8 mouse cellular contexts compared by ENCODE assay signal in the genomic region with DNA sequence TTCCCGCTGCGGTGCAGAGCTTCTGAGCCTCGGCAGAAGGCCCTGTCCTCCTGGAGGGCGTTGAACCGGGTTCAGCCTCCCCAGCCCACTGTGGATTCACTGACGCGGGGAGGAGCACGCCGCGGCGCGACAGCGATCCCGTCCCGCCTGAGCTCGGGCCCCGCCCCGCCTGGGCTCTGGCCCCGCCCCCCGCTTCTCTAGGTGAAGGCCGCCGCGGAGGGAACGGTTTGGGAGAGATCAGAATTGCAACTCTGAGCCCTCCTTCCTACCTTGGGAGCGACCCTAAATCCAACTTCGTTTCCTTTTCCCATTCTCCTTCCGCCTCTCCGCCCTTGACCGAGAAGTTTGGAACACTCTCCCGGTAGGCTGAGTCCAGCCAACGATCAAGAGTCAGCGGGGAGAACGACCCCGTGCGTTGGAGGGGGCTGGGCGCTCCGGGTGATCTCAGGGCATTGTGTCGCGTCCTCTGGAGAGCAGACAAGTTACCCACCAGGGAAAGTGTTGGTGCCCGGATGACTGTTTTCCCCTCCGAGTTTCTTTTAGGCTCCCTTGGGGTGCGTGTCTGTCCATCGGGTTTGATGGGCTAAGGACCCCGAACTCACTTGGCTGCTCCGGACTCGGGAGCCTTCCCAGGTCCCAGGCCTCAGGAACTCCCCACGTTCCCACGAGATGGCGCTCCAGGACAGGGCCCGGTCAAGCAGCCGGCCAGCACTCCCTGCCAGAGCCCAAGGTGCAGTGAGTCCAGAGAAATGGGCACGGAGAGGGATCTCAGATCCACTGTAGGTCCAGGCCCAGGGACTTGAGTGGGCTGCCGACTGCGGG. TPM values are rescaled to one million over a fixed set of nuclear protein-coding genes. Genes with fewer than 3 reads are reported as not detected.
DNase-seq lines count a peak whose midpoint lies in the region; ATAC-seq lines count a peak whose summit lies in the region.

No protein-coding gene starts in this region.

- under 1% methylated on average over 51 of the region's 54 CpGs for WGBS in embryonic facial prominence, embryonic 11.5 days
- WGBS in limb, embryonic 12.5 days = under 1% methylated on average over 54 of the region's 54 CpGs
- WGBS in midbrain, embryonic 12.5 days = under 1% methylated on average over 54 of the region's 54 CpGs

- no peaks in the 10 kb centered on the region for H3K9me3 ChIP-seq in embryonic facial prominence, embryonic 11.5 days (replicated peaks; ENCODE audit: control insufficient read depth, low read length)
- no peaks in the 10 kb centered on the region for H3K9me3 ChIP-seq in limb, embryonic 12.5 days
- no peaks in the 10 kb centered on the region for H3K9me3 ChIP-seq in midbrain, embryonic 12.5 days

- peak overlapping the region; percentile 79 for H3K4me3 ChIP-seq in embryonic facial prominence, embryonic 11.5 days (ENCODE audit: low read depth, low read length)
- H3K4me3 ChIP-seq in limb, embryonic 12.5 days (replicated peaks) = peak overlapping the region; percentile 51
- peak overlapping the region; percentile 45 for H3K4me3 ChIP-seq in midbrain, embryonic 12.5 days

- H3K4me1 ChIP-seq in embryonic facial prominence, embryonic 11.5 days (ENCODE audit: control insufficient read depth, insufficient read depth, low read length) = peaks cover 2% of the 10 kb centered on the region; the same call in 1 of the 2 replicates
- H3K4me1 ChIP-seq in limb, embryonic 12.5 days (replicated peaks) = peaks cover 38% of the 10 kb centered on the region
- H3K4me1 ChIP-seq in midbrain, embryonic 12.5 days = peaks cover 41% of the 10 kb centered on the region

- peak; percentile 31 for ATAC-seq in embryonic facial prominence, embryonic 11.5 days (replicated peaks; ENCODE audit: insufficient number of reproducible peaks, low FRiP score, low TSS enrichment, low read depth)
- ATAC-seq in limb, embryonic 12.5 days (ENCODE audit: insufficient number of reproducible peaks, insufficient read depth, low FRiP score, low TSS enrichment, low read depth) = peak; percentile 35; the same call in 1 of the 2 replicates
- ATAC-seq in midbrain, embryonic 12.5 days (ENCODE audit: low FRiP score, low read depth) = peak; percentile 48
- no peak for ATAC-seq in monocyte, adult 5-6 weeks (replicated peaks; ENCODE audit: insufficient number of reproducible peaks, low FRiP score, low TSS enrichment, poor library complexity, severe bottlenecking)

- peak overlapping the region; percentile 80 for H3K9ac ChIP-seq in embryonic facial prominence, embryonic 11.5 days (replicated peaks; ENCODE audit: low read length)
- H3K9ac ChIP-seq in limb, embryonic 12.5 days (replicated peaks) = peak overlapping the region; percentile 65
- H3K9ac ChIP-seq in midbrain, embryonic 12.5 days (replicated peaks) = peak overlapping the region; percentile 46

- H3K27ac ChIP-seq in embryonic facial prominence, embryonic 11.5 days (replicated peaks; ENCODE audit: low read depth, low read length) = peak overlapping the region; percentile 81
- H3K27ac ChIP-seq in limb, embryonic 12.5 days = peak overlapping the region; percentile 84
- 0 out of 2 replicates have a peak overlapping the region, but pooled peaks have one; percentile 11 for H3K27ac ChIP-seq in midbrain, embryonic 12.5 days (replicated peaks)

- peaks cover 8% of the 10 kb centered on the region for H3K27me3 ChIP-seq in embryonic facial prominence, embryonic 11.5 days (ENCODE audit: control insufficient read depth, insufficient read depth, low read length)
- peaks cover 53% of the 10 kb centered on the region for H3K27me3 ChIP-seq in limb, embryonic 12.5 days
- H3K27me3 ChIP-seq in midbrain, embryonic 12.5 days = peaks cover 89% of the 10 kb centered on the region

- peak overlapping the region; percentile 87 for H3K4me2 ChIP-seq in embryonic facial prominence, embryonic 11.5 days (ENCODE audit: low read depth, low read length)
- peak overlapping the region; percentile 83 for H3K4me2 ChIP-seq in limb, embryonic 12.5 days
- H3K4me2 ChIP-seq in midbrain, embryonic 12.5 days (replicated peaks) = peak overlapping the region; percentile 84

- DNase-seq in adrenal gland, postnatal 25 days = peak; percentile 94
- peak; percentile 91 for DNase-seq in embryonic facial prominence, embryonic 11.5 days (ENCODE audit: low spot score)
- DNase-seq in heart, adult 11 months = peak; percentile 99
- DNase-seq in kidney, adult 18-20 months = peak; percentile 92
- DNase-seq in spleen, adult 12 weeks (ENCODE audit: low spot score) = peak; percentile 48

- H3K36me3 ChIP-seq in embryonic facial prominence, embryonic 11.5 days (replicated peaks; ENCODE audit: control insufficient read depth, insufficient read depth, low read depth, low read length) = no peaks in the 10 kb centered on the region
- peaks cover 5% of the 10 kb centered on the region; the same call in 1 of the 2 replicates for H3K36me3 ChIP-seq in limb, embryonic 12.5 days
- no peaks in the 10 kb centered on the region for H3K36me3 ChIP-seq in midbrain, embryonic 12.5 days

RNA-seq across cellular contexts. Expression of a gene that starts 5.8 kb away (rescaled TPM):
- total RNA-seq in adrenal gland, postnatal 25 days (2021) = not detected in 2 replicates
- not detected in 2 replicates for polyA plus RNA-seq in embryonic facial prominence, embryonic 11.5 days (2014; fragmentation: Nextera tagmentation; extraction: Ambion mirVana)
- not detected in 2 replicates for polyA plus RNA-seq in limb, embryonic 12.5 days (2016; fragmentation: Nextera tagmentation; extraction: Ambion mirVana)
- polyA plus RNA-seq in midbrain, embryonic 12.5 days (2016; fragmentation: Nextera tagmentation; extraction: Ambion mirVana) = not detected in 2 replicates
- total RNA-seq in monocyte, adult 5-6 weeks (2017) = not detected in 3 replicates

RNA-seq across cellular contexts. Expression of a gene that starts 12.0 kb away (rescaled TPM):
- 25.6 and 27.5 TPM in 2 replicates for total RNA-seq in adrenal gland, postnatal 25 days (2021)
- 22.3 and 25.9 TPM in 2 replicates for polyA plus RNA-seq in embryonic facial prominence, embryonic 11.5 days (2014; fragmentation: Nextera tagmentation; extraction: Ambion mirVana)
- 7.9 and 10.0 TPM in 2 replicates for polyA plus RNA-seq in limb, embryonic 12.5 days (2016; fragmentation: Nextera tagmentation; extraction: Ambion mirVana)
- polyA plus RNA-seq in midbrain, embryonic 12.5 days (2016; fragmentation: Nextera tagmentation; extraction: Ambion mirVana) = 0.65 and 0.84 TPM in 2 replicates
- total RNA-seq in monocyte, adult 5-6 weeks (2017) = 0.19 to 0.95 TPM (median 0.21 TPM) in 3 replicates

RNA-seq across cellular contexts. Expression of a gene that starts 41.9 kb away (rescaled TPM):
- total RNA-seq in adrenal gland, postnatal 25 days (2021) = not detected in 2 replicates
- 0.65 and 1.5 TPM in 2 replicates for polyA plus RNA-seq in embryonic facial prominence, embryonic 11.5 days (2014; fragmentation: Nextera tagmentation; extraction: Ambion mirVana)
- 39.2 and 44.0 TPM in 2 replicates for polyA plus RNA-seq in limb, embryonic 12.5 days (2016; fragmentation: Nextera tagmentation; extraction: Ambion mirVana)
- 0.12 and 0.19 TPM in 2 replicates for polyA plus RNA-seq in midbrain, embryonic 12.5 days (2016; fragmentation: Nextera tagmentation; extraction: Ambion mirVana)
- total RNA-seq in monocyte, adult 5-6 weeks (2017) = not detected in 3 replicates

Comparison
In these comparisons a context has a peak if more than half of its experiments do, and no peak if none do; other contexts are left out.
1. DNase-seq: peak in every context shown above with its lines; median percentile 99 in heart, adult 11 months; 94 in adrenal gland, postnatal 25 days; 92 in kidney, adult 18-20 months; 91 in embryonic facial prominence, embryonic 11.5 days; 48 in spleen, adult 12 weeks.
2. H3K27ac ChIP-seq: peak in every context shown above with its lines; median percentile 84 in limb, embryonic 12.5 days; 81 in embryonic facial prominence, embryonic 11.5 days; 11 in midbrain, embryonic 12.5 days.
3. RNA of a gene that starts 41.9 kb away (polyA plus RNA-seq): 39.2 to 44.0 TPM in limb, embryonic 12.5 days; 0.65 to 1.5 TPM in embryonic facial prominence, embryonic 11.5 days and 0.12 to 0.19 TPM in midbrain, embryonic 12.5 days; every median in the first group is over 10 times any median in the second.
4. Peak in every context shown above with its lines, with median percentiles within 50 percentile points of each other: H3K4me2 ChIP-seq, H3K4me3 ChIP-seq and H3K9ac ChIP-seq.